Mouse (Mus musculus): ENCODE data around the gene Banf2. TPM values are rescaled to one million over a fixed set of nuclear protein-coding genes. Genes with fewer than 3 reads are reported as not detected.

Banf2 gene
- polyA plus RNA-seq, 1 experiment from 2014 or later, result not detected

DNA sequence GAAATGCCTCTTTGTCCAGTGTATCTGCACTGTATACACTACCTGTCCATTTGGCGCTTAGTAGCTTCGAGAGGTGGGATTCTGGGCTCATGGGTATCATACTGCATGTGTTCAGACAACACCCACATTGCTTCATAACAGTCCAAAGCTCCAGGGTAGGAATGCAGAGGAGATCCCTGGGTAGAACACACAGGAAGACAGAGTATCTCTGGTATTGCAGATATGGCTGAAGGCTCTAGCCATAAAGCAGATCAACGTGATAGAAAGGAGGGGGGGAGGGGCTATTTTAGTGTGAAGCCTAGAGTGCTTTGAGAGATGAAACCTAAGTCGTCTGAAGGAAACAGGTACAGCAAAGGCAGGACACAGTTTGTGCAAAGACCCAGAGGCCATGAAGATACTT, 6.4 kb upstream of the Banf2 start:
- H3K27ac ChIP-seq (ENCODE audit: poor library complexity, severe bottlenecking), result no peak overlapping the region
- H3K9ac ChIP-seq, result no peak overlapping the region
- WGBS, result 60% methylated on average over 4 of the region's 4 CpGs

DNA sequence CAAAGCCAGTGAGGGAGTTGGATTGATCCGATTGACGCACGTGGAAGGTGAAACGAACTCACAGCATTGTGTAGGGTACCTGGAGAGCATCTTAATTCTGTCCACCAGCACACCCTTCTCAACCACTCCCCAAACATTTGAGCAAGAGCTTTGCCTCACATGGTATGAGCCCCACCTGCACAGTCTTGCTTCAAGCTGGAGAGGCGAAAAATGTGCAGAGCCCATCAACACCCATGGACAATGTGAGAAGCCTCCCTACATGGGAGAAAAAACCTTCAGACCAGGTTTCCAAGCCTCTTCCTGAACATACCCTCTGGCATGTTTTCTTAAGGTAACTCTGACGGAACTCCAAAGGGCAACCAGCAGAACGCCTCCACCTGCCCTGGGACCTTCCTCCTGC, 2.1 kb upstream of the Banf2 start:
- no peak overlapping the region for H3K9ac ChIP-seq
- H3K4me1 ChIP-seq (replicated peaks), result no peaks in the 10 kb centered on the region
- H3K4me3 ChIP-seq, result no peak overlapping the region
- H3K36me3 ChIP-seq, result no peaks in the 10 kb centered on the region
- H3K27me3 ChIP-seq (replicated peaks), result no peaks in the 10 kb centered on the region
- H3K27ac ChIP-seq (ENCODE audit: poor library complexity, severe bottlenecking), result no peak overlapping the region
- H3K4me2 ChIP-seq, result no peak overlapping the region
- no peak for ATAC-seq (ENCODE audit: insufficient number of reproducible peaks, low FRiP score)
- WGBS, result 84% methylated on average over 7 of the region's 7 CpGs
- no peaks in the 10 kb centered on the region for H3K9me3 ChIP-seq (replicated peaks)

More for the DNA sequence above, 6.4 kb upstream of the Banf2 start:
- Histone ChIP-seq H3K4me2 (no peak overlapping the region), H3K9me3 (replicated peaks) (no peaks in the 10 kb centered on the region), H3K36me3 (no peaks in the 10 kb centered on the region), H3K4me1 (replicated peaks) (no peaks in the 10 kb centered on the region), H3K4me3 (no peak overlapping the region), H3K27me3 (replicated peaks) (no peaks in the 10 kb centered on the region)
- ATAC-seq (ENCODE audit: insufficient number of reproducible peaks, low FRiP score), result no peak

DNA sequence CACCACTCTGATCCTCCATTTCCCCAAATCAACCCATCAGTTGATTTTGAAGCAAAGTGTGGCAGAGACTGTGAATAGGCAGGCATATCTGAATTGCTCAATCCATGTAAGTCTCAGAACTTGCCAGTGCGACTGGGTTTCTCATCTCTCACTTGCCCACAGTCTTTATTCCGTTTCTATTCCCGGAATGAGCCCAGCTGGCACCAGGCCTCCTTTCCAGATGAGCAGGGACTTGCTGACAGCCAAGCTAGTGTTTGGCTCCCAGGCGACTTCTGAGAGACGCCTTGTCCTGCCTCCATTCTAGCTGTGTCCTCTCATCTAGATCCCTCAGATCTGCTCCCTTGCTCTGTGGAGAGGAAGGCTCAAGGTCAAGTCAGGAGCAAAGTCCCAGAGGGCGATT, 11.9 kb downstream of the Banf2 start:
- Histone ChIP-seq H3K36me3 (no peaks in the 10 kb centered on the region), H3K4me1 (replicated peaks) (peaks cover 7% of the 10 kb centered on the region; the same call in 1 of the 2 replicates), H3K4me2 (no peak overlapping the region), H3K27me3 (replicated peaks) (no peaks in the 10 kb centered on the region), H3K27ac (ENCODE audit: poor library complexity, severe bottlenecking) (no peak overlapping the region), H3K9me3 (replicated peaks) (peaks cover 17% of the 10 kb centered on the region), H3K4me3 (no peak overlapping the region), H3K9ac (no peak overlapping the region)
- no peak for ATAC-seq (ENCODE audit: insufficient number of reproducible peaks, low FRiP score)
- WGBS, result 56% methylated on average over 6 of the region's 6 CpGs

DNA sequence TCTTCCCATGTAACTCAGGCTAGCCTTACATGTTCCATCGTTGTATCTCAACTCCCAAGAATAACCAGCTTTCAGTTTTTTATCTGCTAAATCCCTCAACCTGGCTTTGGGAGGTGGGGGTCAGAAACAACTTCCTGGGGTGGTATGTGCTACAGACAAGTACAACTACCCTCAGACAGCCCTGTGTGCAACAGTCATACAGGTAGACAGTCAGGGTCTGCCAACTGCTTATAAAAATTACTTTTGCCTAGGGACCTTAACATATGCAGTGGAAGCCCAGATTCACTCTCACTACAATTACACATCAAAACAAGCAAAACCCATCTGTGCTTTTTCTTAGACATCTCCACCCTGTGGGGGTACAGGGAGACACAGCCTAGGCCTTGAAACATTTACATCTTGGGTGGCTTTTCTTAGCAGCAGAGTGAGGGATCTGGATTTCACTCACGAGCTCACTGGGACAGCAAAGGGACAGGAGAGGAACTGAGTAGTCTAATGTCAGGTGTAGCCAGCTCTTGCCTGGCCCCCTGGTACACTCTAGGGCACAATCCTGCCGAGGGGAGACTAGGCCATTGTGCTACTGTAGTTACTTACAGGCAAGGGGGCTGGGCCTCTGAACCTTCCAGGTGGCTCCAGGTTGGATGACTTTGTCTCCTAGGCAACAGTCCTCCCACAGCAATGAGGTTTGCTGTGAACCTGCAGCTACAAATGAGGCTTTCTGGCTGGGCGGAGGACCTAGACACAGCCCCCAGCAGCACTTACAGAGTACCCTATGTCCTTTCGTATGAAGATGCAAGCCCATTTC, 13.1 kb downstream of the Banf2 start:
- Histone ChIP-seq H3K4me1 (replicated peaks) (peaks cover 7% of the 10 kb centered on the region; the same call in 1 of the 2 replicates), H3K36me3 (no peaks in the 10 kb centered on the region), H3K4me2 (no peak overlapping the region), H3K4me3 (no peak overlapping the region), H3K27ac (ENCODE audit: poor library complexity, severe bottlenecking) (no peak overlapping the region), H3K9ac (no peak overlapping the region), H3K27me3 (replicated peaks) (no peaks in the 10 kb centered on the region), H3K9me3 (replicated peaks) (peaks cover 17% of the 10 kb centered on the region)
- 69% methylated on average over 5 of the region's 5 CpGs for WGBS
- ATAC-seq (ENCODE audit: insufficient number of reproducible peaks, low FRiP score), result no peak

DNA sequence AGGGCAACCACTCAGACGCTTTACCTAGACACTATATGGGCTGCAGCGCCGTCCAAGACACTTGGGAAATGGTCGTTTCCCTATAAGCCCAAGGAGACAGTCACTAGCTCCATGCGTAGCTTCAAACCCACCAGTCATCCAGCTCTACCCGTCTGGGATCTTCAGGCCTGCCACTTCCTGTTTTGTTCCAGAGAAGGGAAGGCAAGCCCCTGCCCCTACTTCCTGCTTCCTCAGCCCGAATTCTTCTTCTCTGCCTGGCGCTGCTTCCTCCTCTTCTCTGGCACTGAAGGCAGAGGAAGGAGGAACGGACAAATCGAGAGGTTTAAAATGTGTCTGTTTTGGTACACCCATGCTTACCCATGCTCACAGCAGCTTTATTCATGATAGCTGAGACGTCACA, 14.1 kb downstream of the Banf2 start:
- 62% methylated on average over 11 of the region's 11 CpGs for WGBS
- no peaks in the 10 kb centered on the region for H3K27me3 ChIP-seq (replicated peaks)
- H3K9me3 ChIP-seq (replicated peaks), result peaks cover 17% of the 10 kb centered on the region
- no peak overlapping the region for H3K4me2 ChIP-seq
- no peak overlapping the region for H3K9ac ChIP-seq
- H3K4me1 ChIP-seq (replicated peaks), result peaks cover 7% of the 10 kb centered on the region; the same call in 1 of the 2 replicates
- no peak overlapping the region for H3K27ac ChIP-seq (ENCODE audit: poor library complexity, severe bottlenecking)
- ATAC-seq (ENCODE audit: insufficient number of reproducible peaks, low FRiP score), result no peak
- H3K4me3 ChIP-seq, result no peak overlapping the region
- no peaks in the 10 kb centered on the region for H3K36me3 ChIP-seq

DNA sequence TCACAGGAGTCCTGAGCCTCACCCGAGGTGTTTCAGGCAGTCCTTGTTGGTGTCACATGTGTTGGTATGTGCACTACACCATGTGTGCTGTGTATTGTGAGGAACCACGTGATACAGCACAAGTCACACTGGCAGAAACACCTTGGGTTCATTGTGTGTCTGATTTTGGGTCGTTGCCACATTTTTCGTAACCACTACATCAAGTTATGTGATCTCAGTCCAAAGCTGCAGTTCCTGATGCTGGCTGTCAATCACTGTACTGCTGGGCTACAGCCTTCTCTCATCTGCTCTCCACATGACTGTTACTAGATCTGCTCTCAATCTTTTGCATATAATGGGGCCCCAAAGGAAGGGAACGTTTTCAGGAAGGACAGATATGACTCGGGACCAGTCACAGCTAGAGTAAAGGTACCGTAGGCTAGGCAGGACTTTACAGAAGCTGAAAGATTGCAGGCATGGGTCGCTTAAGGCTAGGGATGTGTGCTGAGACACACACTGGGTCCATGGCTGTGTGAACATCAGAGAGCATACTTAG, 17.4 kb downstream of the Banf2 start:
- H3K36me3 ChIP-seq, result no peaks in the 10 kb centered on the region
- no peak overlapping the region for H3K4me3 ChIP-seq
- peaks cover 7% of the 10 kb centered on the region; the same call in 1 of the 2 replicates for H3K4me1 ChIP-seq (replicated peaks)
- no peaks in the 10 kb centered on the region for H3K9me3 ChIP-seq (replicated peaks)
- H3K27me3 ChIP-seq (replicated peaks), result peaks cover 5% of the 10 kb centered on the region; the same call in 1 of the 2 replicates
- WGBS, result 67% methylated on average over 8 of the region's 8 CpGs
- H3K27ac ChIP-seq (ENCODE audit: poor library complexity, severe bottlenecking), result no peak overlapping the region
- ATAC-seq (ENCODE audit: insufficient number of reproducible peaks, low FRiP score), result no peak
- no peak overlapping the region for H3K9ac ChIP-seq
- H3K4me2 ChIP-seq, result no peak overlapping the region

DNA sequence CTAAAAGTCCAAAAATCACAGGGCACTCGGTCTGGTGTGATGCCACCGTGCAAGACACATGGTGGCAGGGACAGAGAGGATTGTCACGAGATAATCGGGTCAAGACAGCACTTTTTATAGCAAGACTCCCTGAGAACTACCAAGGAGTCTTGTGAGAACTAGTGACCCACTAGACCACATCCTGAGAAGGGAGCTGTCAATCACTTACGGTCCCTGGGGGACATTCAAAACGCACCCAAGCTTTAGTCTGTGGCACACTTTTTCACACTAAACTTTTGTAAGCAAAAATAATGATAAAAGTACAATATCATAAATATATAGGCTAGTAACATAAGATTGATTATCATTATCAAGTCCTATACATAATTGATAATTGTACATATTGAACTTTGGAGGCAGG, 18.0 kb downstream of the Banf2 start:
- Histone ChIP-seq H3K27ac (ENCODE audit: poor library complexity, severe bottlenecking) (no peak overlapping the region), H3K36me3 (no peaks in the 10 kb centered on the region), H3K4me1 (replicated peaks) (peaks cover 7% of the 10 kb centered on the region; the same call in 1 of the 2 replicates), H3K4me3 (no peak overlapping the region), H3K4me2 (no peak overlapping the region), H3K9me3 (replicated peaks) (no peaks in the 10 kb centered on the region), H3K9ac (no peak overlapping the region), H3K27me3 (replicated peaks) (peaks cover 5% of the 10 kb centered on the region; the same call in 1 of the 2 replicates)
- no peak for ATAC-seq (ENCODE audit: insufficient number of reproducible peaks, low FRiP score)
- 82% methylated on average over 6 of the region's 6 CpGs for whole genome bisulfite sequencing

DNA sequence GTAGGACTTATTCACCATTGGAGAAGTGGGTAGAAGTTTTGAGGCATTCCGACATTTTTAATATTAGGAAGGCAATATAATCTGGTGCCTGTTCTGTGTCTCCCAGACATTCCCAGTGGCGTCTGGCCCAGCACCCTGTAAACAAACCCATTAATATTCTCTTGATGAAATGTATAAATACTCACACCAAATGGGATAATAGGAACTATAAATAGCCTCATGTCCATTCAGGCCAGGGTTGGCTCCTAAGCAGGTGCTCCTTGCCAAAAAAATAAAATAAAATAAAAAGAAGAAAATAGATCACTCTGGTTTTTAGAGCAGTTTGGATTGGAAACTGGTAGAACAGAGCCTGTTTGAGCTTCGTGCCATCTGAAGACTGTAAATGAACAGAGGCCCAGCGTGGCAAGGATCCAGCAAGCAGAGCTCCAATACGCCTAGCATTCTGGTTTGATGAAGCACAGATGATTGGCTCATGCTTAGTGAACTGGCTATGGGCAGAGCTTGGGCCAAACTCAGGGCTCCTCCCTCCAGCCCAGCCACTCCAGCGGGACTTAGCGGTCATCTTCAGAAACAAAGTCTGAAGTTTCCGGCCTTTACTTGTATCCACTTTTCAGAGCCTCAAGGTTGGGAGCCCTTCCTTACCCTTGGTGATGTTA, 19.7 kb downstream of the Banf2 start:
- H3K36me3 ChIP-seq, result no peaks in the 10 kb centered on the region
- H3K9ac ChIP-seq, result no peak overlapping the region
- WGBS, result 88% methylated on average over 8 of the region's 8 CpGs
- peaks cover 12% of the 10 kb centered on the region; the same call in 1 of the 2 replicates for H3K27me3 ChIP-seq (replicated peaks)
- no peaks in the 10 kb centered on the region for H3K9me3 ChIP-seq (replicated peaks)
- ATAC-seq (ENCODE audit: insufficient number of reproducible peaks, low FRiP score), result no peak
- H3K4me3 ChIP-seq, result no peak overlapping the region
- H3K27ac ChIP-seq (ENCODE audit: poor library complexity, severe bottlenecking), result no peak overlapping the region
- H3K4me2 ChIP-seq, result no peak overlapping the region
- H3K4me1 ChIP-seq (replicated peaks), result no peaks in the 10 kb centered on the region

DNA sequence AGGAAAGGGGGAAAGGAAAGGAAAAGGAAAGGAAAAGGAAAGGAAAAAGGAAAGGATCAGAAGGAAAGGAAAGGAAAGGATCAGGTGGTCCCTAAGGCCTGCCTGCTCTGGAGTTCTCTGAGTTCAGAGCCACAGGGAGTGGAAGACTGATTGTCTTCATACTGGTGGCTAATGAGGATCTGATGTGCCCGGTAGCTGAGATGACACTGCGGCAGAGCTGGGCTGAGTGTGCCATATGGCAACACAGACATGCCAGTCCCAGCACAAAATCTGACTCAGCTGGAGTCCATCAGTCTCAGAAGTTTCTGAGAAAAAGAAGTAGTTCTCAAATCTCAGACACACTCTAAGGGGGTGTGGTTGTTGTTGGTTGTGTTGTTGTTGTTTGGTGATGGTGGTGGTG, 24.9 kb downstream of the Banf2 start:
- H3K27ac ChIP-seq (ENCODE audit: poor library complexity, severe bottlenecking), result no peak overlapping the region
- H3K9me3 ChIP-seq (replicated peaks), result no peaks in the 10 kb centered on the region
- 80% methylated on average over 2 of the region's 2 CpGs for WGBS
- no peaks in the 10 kb centered on the region for H3K36me3 ChIP-seq
- no peak overlapping the region for H3K9ac ChIP-seq
- H3K4me3 ChIP-seq, result no peak overlapping the region
- H3K4me2 ChIP-seq, result no peak overlapping the region
- ATAC-seq (ENCODE audit: insufficient number of reproducible peaks, low FRiP score), result no peak
- peaks cover 13% of the 10 kb centered on the region for H3K4me1 ChIP-seq (replicated peaks)
- H3K27me3 ChIP-seq (replicated peaks), result peaks cover 20% of the 10 kb centered on the region

DNA sequence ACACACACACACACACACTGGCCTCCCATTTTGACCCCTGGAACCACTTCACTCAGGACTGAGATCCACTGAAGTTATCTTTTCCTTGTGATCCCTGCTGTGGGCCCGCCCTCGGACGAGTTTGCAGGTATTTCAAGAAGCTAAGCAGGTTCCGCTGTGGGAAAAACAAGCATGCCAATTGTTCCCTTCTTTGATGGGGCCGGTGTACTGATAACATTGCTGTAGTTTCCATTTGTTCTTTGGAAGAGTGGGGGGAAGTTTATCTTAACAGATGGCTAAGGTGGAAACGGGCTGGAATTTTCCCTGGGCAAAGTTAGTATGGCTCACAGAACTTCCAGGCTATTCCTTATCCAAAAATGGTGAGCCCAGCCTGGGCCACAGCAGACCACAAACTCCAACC, 28.8 kb downstream of the Banf2 start:
- WGBS, result 21% methylated on average over 6 of the region's 6 CpGs
- Histone ChIP-seq H3K36me3 (no peaks in the 10 kb centered on the region), H3K4me3 (no peak overlapping the region), H3K9ac (no peak overlapping the region), H3K27ac (ENCODE audit: poor library complexity, severe bottlenecking) (no peak overlapping the region), H3K27me3 (replicated peaks) (peaks cover 17% of the 10 kb centered on the region), H3K9me3 (replicated peaks) (peaks cover 3% of the 10 kb centered on the region; the same call in 1 of the 2 replicates), H3K4me2 (no peak overlapping the region), H3K4me1 (replicated peaks) (peaks cover 13% of the 10 kb centered on the region)
- ATAC-seq (ENCODE audit: insufficient number of reproducible peaks, low FRiP score), result no peak

DNA sequence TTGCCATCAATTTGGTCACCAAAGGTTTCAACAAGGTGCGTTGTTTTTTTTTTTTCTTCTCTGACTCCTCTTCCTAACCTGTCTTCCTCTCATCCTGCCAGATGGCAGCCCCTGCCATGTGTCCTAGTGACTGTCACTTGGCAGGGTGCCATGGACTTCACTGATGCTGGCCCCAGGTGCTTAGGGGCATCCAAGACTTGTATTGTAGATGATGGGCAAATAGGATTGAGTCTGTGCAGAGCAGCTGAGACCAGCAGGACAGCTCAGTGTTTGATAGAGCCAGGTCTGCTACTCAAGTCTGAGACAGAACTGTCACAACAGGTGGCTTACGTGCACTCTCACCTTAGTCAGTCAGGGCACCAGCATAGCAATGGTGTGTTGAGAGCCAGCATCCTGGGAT, 32.6 kb downstream of the Banf2 start:
- no peak overlapping the region for H3K4me2 ChIP-seq
- 100% methylated on average over 2 of the region's 2 CpGs for WGBS
- no peak for ATAC-seq (ENCODE audit: insufficient number of reproducible peaks, low FRiP score)
- 0 out of 2 replicates have a peak, but pooled peaks cover 6% of the 10 kb centered on the region for H3K27me3 ChIP-seq (replicated peaks)
- no peaks in the 10 kb centered on the region for H3K36me3 ChIP-seq
- H3K9ac ChIP-seq, result no peak overlapping the region
- H3K4me1 ChIP-seq (replicated peaks), result peaks cover 13% of the 10 kb centered on the region
- H3K9me3 ChIP-seq (replicated peaks), result peaks cover 8% of the 10 kb centered on the region; the same call in 1 of the 2 replicates
- H3K27ac ChIP-seq (ENCODE audit: poor library complexity, severe bottlenecking), result no peak overlapping the region
- no peak overlapping the region for H3K4me3 ChIP-seq
